Mouse (Mus musculus) E14TG2a.4 (cell line): ENCODE results near the gene Vdac1.

Source experiments
- CTCF ChIP-seq: conservative IDR thresholded peaks from 2 replicates; pipeline ENCODE4 v1.5.1; 2014; ENCODE audit warnings: low read length
- NANOG ChIP-seq: IDR thresholded peaks from 2 replicates; pipeline ENCODE4 v1.6.1; 2014; ENCODE audit warnings: borderline replicate concordance, low read length, mixed read lengths
- POU5F1 ChIP-seq: IDR thresholded peaks from 2 replicates; pipeline ENCODE4 v1.6.1; 2014; ENCODE audit warnings: low read length, borderline replicate concordance

GRCm38 (mm10) chr11:52332421-52333118 lies 28.1 kb upstream of the Vdac1 start:
- no peak for TF ChIP-seq CTCF
- no peak for TF ChIP-seq POU5F1
- TF ChIP-seq NANOG: no peak
